Mouse (Mus musculus): ENCODE data around the gene Nbea.

DNA sequence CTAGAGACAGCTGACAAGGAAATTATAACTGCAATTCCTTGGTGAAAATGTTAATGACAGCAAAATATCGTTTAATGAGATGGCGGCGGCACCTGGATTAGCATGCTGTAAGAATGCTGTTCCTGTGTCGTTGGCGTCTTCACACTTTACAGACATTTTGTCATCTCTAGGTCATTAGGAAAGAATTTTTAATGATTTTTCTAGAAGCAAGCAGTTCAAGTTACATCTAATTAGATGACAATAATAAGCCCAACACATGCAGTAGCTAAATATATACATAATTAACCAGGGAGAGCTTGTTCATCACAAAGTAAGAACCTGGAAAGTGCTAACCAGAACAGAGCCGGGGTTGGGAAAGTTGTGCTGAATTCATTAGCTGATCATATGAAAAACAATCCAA lies 469.2 kb downstream of the Nbea start:
- no peak for TF ChIP-seq CTCF (IDR thresholded peaks at IDR 0.05; ENCODE audit: low read depth)
- no peak for TF ChIP-seq EP300 (IDR thresholded peaks at IDR 0.05; ENCODE audit: low read depth)

Data from liver, embryonic 14.5 days (tissue).